Mouse (Mus musculus) B cell, adult 2 months (primary cell): ENCODE results near the gene Flt1.
A peak's percentile ranks its signal among the peaks of the same experiment; 100 is the strongest.

Source experiments
- DNase-seq, 2 experiments: peaks; one replicate each; pipeline ENCODE4 v3.0.0; 2022

Flt1 gene

DNA sequence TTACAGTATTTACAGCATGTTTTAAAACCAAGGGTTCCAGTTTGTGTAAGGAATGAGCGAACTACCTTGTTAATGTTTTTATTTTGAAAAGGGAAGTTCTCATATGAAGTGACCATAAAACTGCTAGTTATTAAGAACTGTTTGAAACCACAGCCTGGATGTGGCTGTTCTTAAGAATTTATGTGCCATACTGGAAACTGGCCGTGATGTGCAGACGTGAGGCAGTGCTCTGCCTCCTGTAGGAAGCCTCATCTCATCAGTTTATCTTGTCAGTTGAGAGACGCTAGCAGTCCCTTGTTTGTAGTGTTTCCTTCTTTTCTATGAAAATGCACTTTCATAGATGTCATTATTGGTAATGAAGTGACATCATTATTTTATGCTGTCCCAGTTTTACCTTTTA is 186.0 kb downstream of the Flt1 start:
- DNase-seq, result no peak

GRCm38 (mm10) chr5:147539409-147539808 is 186.4 kb downstream of the Flt1 start:
- no peak for DNase-seq

- no peak for DNase-seq
Measured at GRCm38 (mm10) chr5:147532031-147532430, 193.8 kb downstream of the Flt1 start.

- peak; percentile 20 to 36 for DNase-seq
Measured at GRCm38 (mm10) chr5:147527788-147528187, 198.0 kb downstream of the Flt1 start.

GRCm38 (mm10) chr5:147527006-147527405 is 198.8 kb downstream of the Flt1 start:
- peak in 1 of 2 experiments; percentile 5 for DNase-seq
